Mouse (Mus musculus): ENCODE results near the gene Apol11b. TPM values are rescaled to one million over a fixed set of nuclear protein-coding genes. Genes with fewer than 3 reads are reported as not detected.

Gene Apol11b
- polyA plus RNA-seq, 1 experiment from 2014 or later: not detected

- H3K27me3 ChIP-seq (replicated peaks): no peaks in the 10 kb centered on the region
- no peak overlapping the region for H3K27ac ChIP-seq
- WGBS: 73% methylated on average over 3 of the region's 3 CpGs
- no peak overlapping the region for H3K4me3 ChIP-seq
- H3K4me1 ChIP-seq: no peaks in the 10 kb centered on the region
- H3K9me3 ChIP-seq: no peaks in the 10 kb centered on the region
- ATAC-seq (replicated peaks): no peak
- no peak overlapping the region for H3K9ac ChIP-seq
- H3K4me2 ChIP-seq: no peak overlapping the region
- no peaks in the 10 kb centered on the region for H3K36me3 ChIP-seq (replicated peaks)
Measured at GRCm38 (mm10) chr15:77598429-77598828, 44.7 kb downstream of the Apol11b start.

DNA sequence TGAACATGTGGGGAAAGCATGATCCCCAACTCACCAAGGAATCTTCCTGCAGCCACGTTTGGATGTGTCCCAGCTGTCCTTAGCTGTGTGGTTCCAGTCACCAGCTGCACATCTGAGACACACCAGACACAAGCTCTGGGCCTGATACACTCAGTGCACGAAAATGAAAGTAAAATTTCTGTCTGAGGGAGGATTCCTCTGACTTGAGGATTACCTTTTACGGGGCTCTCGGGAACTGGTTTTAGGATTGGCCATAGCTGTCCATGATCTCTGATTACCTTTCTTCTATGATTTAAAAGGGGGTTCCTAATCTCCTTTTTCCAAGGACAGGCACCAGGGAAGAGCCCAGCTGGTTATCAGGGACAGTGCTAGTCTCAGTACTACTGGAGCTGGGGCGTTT, 47.1 kb downstream of the Apol11b start, which contains the start of gene Apol10b:
TSS of gene Apol10b (minus strand) at position 165 of the 400 bp plus-strand sequence.
- Histone ChIP-seq H3K4me2 (no peak within 1 kb of the TSS), H3K9me3 (no peaks in the 10 kb centered on the region), H3K4me1 (no peaks in the 10 kb centered on the region), H3K9ac (no peak within 1 kb of the TSS), H3K36me3 (replicated peaks) (no peaks in the 10 kb centered on the region), H3K27ac (no peak within 1 kb of the TSS), H3K4me3 (no peak within 1 kb of the TSS), H3K27me3 (replicated peaks) (no peaks in the 10 kb centered on the region)
- WGBS: 67% methylated on average over 5 of the region's 5 CpGs
- ATAC-seq (replicated peaks): no peak

DNA sequence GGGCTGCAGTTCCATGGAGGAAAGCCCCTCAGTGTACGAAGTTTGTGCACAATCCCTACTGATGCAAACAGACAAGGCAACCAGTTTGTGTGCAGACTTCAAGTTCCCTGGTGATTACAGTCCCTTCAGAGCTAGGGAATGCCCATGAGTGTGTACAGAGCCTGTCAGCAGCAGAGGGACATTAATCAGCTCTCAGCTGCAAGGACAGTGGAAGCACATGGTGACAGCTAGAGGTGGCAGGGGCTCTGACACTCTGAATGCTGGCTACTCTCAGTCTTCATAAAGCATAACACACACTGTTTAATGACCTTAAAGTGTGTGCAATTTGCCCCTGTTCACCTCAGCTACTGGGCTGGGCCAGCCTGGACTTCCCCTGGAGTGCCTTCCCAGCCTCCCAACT, 49.5 kb downstream of the Apol11b start:
- WGBS: 74% methylated on average over 1 of the region's 1 CpGs
- Histone ChIP-seq H3K27me3 (replicated peaks) (no peaks in the 10 kb centered on the region), H3K4me2 (no peak overlapping the region), H3K4me3 (no peak overlapping the region), H3K9ac (no peak overlapping the region), H3K4me1 (no peaks in the 10 kb centered on the region), H3K36me3 (replicated peaks) (no peaks in the 10 kb centered on the region), H3K9me3 (no peaks in the 10 kb centered on the region), H3K27ac (no peak overlapping the region)
- no peak for ATAC-seq (replicated peaks)

DNA sequence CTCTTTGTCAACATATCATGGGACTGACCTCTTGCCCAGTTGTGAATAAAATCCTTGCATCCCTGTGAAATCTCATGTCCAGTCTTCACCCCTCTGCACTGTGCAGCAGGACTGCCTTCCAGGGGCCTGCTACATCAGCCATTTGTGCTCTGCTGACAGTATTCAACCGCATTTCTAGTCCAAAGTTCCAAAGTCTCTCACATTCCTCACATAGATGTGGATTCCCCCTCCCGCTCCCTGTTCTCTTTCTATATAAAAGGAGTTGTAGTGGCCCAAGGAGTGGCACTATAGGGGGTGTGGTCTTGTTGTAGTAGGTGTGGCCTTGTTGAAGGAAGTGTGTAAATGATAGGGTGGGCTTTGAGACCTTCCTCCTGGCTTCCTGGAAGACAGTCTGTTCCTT, 52.2 kb downstream of the Apol11b start:
- Histone ChIP-seq H3K9me3 (no peaks in the 10 kb centered on the region), H3K4me2 (no peak overlapping the region), H3K4me3 (no peak overlapping the region), H3K36me3 (replicated peaks) (no peaks in the 10 kb centered on the region), H3K27ac (no peak overlapping the region), H3K4me1 (no peaks in the 10 kb centered on the region), H3K9ac (no peak overlapping the region), H3K27me3 (replicated peaks) (no peaks in the 10 kb centered on the region)
- ATAC-seq (replicated peaks): no peak
- 78% methylated on average over 2 of the region's 2 CpGs for WGBS

DNA sequence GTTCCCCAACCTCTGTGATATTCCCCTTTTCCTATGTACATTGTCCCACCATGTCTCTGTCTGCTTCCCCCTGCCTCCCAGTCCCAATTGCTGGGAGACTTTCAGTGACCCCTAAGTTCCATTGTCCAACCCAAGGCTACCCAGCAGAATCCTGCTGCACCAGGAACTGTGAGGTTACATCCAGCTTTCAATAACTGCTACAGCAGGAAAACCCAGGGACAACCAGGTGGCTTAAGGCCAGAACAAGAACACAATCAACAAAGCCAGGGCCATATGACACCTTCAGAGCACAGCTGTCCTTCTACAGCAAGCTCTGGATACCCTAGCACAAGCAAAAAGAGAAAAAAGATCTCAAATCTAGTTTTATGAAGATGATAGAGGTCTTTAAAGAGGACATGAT, 54.1 kb downstream of the Apol11b start:
- Histone ChIP-seq H3K4me1 (no peaks in the 10 kb centered on the region), H3K27me3 (replicated peaks) (no peaks in the 10 kb centered on the region), H3K9ac (no peak overlapping the region), H3K9me3 (no peaks in the 10 kb centered on the region), H3K36me3 (replicated peaks) (no peaks in the 10 kb centered on the region), H3K4me3 (no peak overlapping the region), H3K4me2 (no peak overlapping the region), H3K27ac (no peak overlapping the region)
- ATAC-seq (replicated peaks): no peak

DNA sequence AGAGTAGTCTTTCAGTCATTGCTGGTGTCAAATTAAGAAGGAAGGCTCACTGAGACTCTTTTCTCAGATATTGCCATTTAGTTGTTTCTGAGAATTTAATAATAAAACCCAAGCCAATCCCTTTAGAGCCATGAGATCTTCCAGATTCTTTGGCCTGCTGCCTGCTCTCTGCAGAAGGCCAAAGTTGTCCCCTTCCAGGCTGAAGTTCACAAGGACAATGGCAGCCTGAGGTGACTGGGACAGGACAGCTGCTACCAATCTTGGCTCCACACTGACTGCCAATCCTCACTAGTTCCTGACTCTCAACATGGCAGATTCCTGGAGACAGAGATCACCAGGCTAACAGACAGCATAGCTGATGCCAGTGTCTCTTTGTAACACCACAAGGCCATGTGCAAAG, 56.1 kb downstream of the Apol11b start:
- Histone ChIP-seq H3K4me1 (no peaks in the 10 kb centered on the region), H3K9ac (no peak overlapping the region), H3K9me3 (no peaks in the 10 kb centered on the region), H3K27ac (no peak overlapping the region), H3K27me3 (replicated peaks) (no peaks in the 10 kb centered on the region), H3K4me3 (no peak overlapping the region), H3K36me3 (replicated peaks) (no peaks in the 10 kb centered on the region), H3K4me2 (no peak overlapping the region)
- ATAC-seq (replicated peaks): no peak

Other genes with a start within 250 kb of the Apol11b start
- gene Apol7a, start 244.2 kb downstream of the Apol11b start, polyA plus RNA-seq (2015; fragmentation: Nextera tagmentation; extraction: Ambion mirVana): not detected in 2 replicates
- gene Apol9a, start 232.2 kb downstream of the Apol11b start, polyA plus RNA-seq (2015; fragmentation: Nextera tagmentation; extraction: Ambion mirVana): 0.14 and 0.15 TPM in 2 replicates
- gene Apol7b, start 195.8 kb downstream of the Apol11b start, polyA plus RNA-seq (2015; fragmentation: Nextera tagmentation; extraction: Ambion mirVana): not detected in 2 replicates
- gene Apol10a, start 166.2 kb downstream of the Apol11b start, polyA plus RNA-seq (2015; fragmentation: Nextera tagmentation; extraction: Ambion mirVana): not detected in 2 replicates
- not detected in 2 replicates for gene Apol11a, start 135.0 kb downstream of the Apol11b start, polyA plus RNA-seq (2015; fragmentation: Nextera tagmentation; extraction: Ambion mirVana)
- gene Apol7c, start 110.0 kb downstream of the Apol11b start, polyA plus RNA-seq (2015; fragmentation: Nextera tagmentation; extraction: Ambion mirVana): not detected in 2 replicates
- not detected in 2 replicates for gene 1700025B11Rik, start 81.4 kb downstream of the Apol11b start, polyA plus RNA-seq (2015; fragmentation: Nextera tagmentation; extraction: Ambion mirVana)
- 0.15 and 0.17 TPM in 2 replicates for gene Apol10b, start 47.2 kb downstream of the Apol11b start, polyA plus RNA-seq (2015; fragmentation: Nextera tagmentation; extraction: Ambion mirVana)
- not detected in 2 replicates for gene Gm36245, start 44.0 kb downstream of the Apol11b start, polyA plus RNA-seq (2015; fragmentation: Nextera tagmentation; extraction: Ambion mirVana)
- not detected in 2 replicates for gene Apol7e, start 55.6 kb upstream of the Apol11b start, polyA plus RNA-seq (2015; fragmentation: Nextera tagmentation; extraction: Ambion mirVana)
- not detected in 2 replicates for gene Apol9b, start 85.8 kb upstream of the Apol11b start, polyA plus RNA-seq (2015; fragmentation: Nextera tagmentation; extraction: Ambion mirVana)
- gene Apol8, start 113.7 kb upstream of the Apol11b start, polyA plus RNA-seq (2015; fragmentation: Nextera tagmentation; extraction: Ambion mirVana): 0.18 and 0.23 TPM in 2 replicates
- gene Myh9, start 198.9 kb upstream of the Apol11b start, polyA plus RNA-seq (2015; fragmentation: Nextera tagmentation; extraction: Ambion mirVana): 11.9 and 14.2 TPM in 2 replicates

Measured in midbrain, embryonic 15.5 days (tissue).